Mouse (Mus musculus) macrophage (primary cell): ENCODE measurements around the gene Ids. TPM values are rescaled to one million over a fixed set of nuclear protein-coding genes. Genes with fewer than 3 reads are reported as not detected.

ENCODE experiments used
- H3K27ac ChIP-seq: fragments of 350-480 bp; formaldehyde crosslinking; 2 replicates; pipeline ENCODE4 v1.9.0; 2021
- H3K36me3 ChIP-seq: fragments of 350-480 bp; formaldehyde crosslinking; 2 replicates; pipeline ENCODE4 v1.9.0; 2021; ENCODE audit errors: inconsistent target
- H3K4me3 ChIP-seq: fragments of 350-480 bp; formaldehyde crosslinking; 2 replicates; pipeline ENCODE4 v1.9.0; 2021; ENCODE audit errors: inconsistent target
- H3K79me2 ChIP-seq: fragments of 350-480 bp; formaldehyde crosslinking; 2 replicates; pipeline ENCODE4 v1.9.0; 2021; ENCODE audit errors: inconsistent target
- WGBS: methylation state at CpG from one replicate; pipeline ENCODE4 v1.1.7; 2026; ENCODE audit warnings: inconsistent platforms; ENCODE audit not compliant: missing documents; 5-methylcytosine and 5-hydroxymethylcytosine counted together
- polyA plus RNA-seq: library from polyadenylated mRNA; stranded (reverse); fragments of 250-400 nt; gene quantifications from 3 replicates; pipeline ENCODE4 v1.2.4, GENCODE M21; 2018; ENCODE audit warnings: inconsistent platforms

Gene Ids
- polyA plus RNA-seq, 1 experiment from 2014 or later: 34.4 TPM

- WGBS: 89% methylated on average over 2 of the region's 3 CpGs
- Histone ChIP-seq H3K27ac (no peak overlapping the region), H3K4me3 (no peak overlapping the region), H3K36me3 (no peaks in the 10 kb centered on the region), H3K79me2 (no peaks in the 10 kb centered on the region)
Observed at GRCm38 (mm10) chrX:70314949-70315641, 49.8 kb downstream of the Ids start.

Other genes starting within 250 kb of the Ids start
- 12.3 to 15.3 TPM (median 14.0 TPM) in 3 replicates for gene 1110012L19Rik, start 20.8 kb upstream of the Ids start, polyA plus RNA-seq
- gene Tmem185a, start 112.1 kb upstream of the Ids start, polyA plus RNA-seq: 23.5 to 26.4 TPM (median 25.9 TPM) in 3 replicates